Mouse (Mus musculus): ENCODE data around the gene Ssr2. TPM values are rescaled to one million over a fixed set of nuclear protein-coding genes. Genes with fewer than 3 reads are reported as not detected.

The Ssr2 gene
- polyA plus RNA-seq, 1 experiment from 2014 or later = 135 TPM

DNA sequence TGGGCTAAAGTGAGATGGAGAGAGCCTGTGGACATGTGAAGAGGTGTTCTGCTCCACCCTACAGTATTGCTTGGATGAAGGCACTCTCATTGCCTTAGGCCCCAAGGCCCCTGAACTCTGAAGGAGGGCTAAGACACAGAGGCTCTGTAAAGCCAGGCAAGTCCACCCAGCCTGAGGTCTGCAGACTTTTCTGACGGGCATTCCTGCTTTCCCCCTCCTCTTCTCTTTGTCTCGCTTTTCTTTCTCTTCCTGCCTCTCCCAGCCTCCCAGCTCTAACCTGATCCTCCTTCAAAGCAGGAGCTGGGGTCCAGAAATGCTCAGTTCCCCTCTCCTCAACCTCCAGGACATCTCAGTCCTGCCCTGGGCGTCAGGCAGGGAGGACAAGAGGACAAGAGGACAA, 40.7 kb upstream of the Ssr2 start:
- Histone ChIP-seq H3K27me3 (no peaks in the 10 kb centered on the region), H3K36me3 (replicated peaks) (peaks cover 47% of the 10 kb centered on the region), H3K4me3 (replicated peaks) (peak overlapping the region; percentile 93), H3K9me3 (no peaks in the 10 kb centered on the region), H3K27ac (peak overlapping the region; percentile 99), H3K4me2 (peak overlapping the region; percentile 93), H3K9ac (peak overlapping the region; percentile 99), H3K4me1 (peaks cover 63% of the 10 kb centered on the region)
- ATAC-seq (ENCODE audit: low FRiP score) = no peak
- 0% methylated on average over 3 of the region's 3 CpGs for WGBS

DNA sequence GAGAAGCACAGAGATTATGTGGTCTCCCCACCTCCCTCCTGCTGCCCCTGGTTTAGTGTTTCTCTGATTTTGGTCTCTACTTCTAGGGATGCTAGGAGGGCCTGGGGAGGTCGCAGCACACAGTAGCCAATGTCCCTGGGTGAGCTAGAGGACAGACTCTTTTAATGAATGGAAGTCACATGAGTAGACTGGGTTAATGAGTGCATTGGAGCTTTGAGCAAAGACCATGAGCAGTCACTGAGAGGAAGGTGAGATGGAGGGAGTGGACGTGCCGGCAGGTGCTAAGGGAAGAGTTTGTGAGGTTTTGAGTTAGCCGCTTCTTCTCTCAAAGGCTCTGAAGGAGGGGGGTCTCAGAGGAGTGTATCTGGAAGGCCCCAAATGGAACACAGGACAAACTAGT, 40.1 kb upstream of the Ssr2 start:
- Histone ChIP-seq H3K4me2 (peak overlapping the region; percentile 93), H3K36me3 (replicated peaks) (peaks cover 52% of the 10 kb centered on the region), H3K4me3 (replicated peaks) (peak overlapping the region; percentile 93), H3K27me3 (no peaks in the 10 kb centered on the region), H3K9ac (peak overlapping the region; percentile 99), H3K9me3 (no peaks in the 10 kb centered on the region), H3K4me1 (peaks cover 63% of the 10 kb centered on the region), H3K27ac (peak overlapping the region; percentile 99)
- WGBS = 20% methylated on average over 4 of the region's 4 CpGs
- ATAC-seq (ENCODE audit: low FRiP score) = no peak

DNA sequence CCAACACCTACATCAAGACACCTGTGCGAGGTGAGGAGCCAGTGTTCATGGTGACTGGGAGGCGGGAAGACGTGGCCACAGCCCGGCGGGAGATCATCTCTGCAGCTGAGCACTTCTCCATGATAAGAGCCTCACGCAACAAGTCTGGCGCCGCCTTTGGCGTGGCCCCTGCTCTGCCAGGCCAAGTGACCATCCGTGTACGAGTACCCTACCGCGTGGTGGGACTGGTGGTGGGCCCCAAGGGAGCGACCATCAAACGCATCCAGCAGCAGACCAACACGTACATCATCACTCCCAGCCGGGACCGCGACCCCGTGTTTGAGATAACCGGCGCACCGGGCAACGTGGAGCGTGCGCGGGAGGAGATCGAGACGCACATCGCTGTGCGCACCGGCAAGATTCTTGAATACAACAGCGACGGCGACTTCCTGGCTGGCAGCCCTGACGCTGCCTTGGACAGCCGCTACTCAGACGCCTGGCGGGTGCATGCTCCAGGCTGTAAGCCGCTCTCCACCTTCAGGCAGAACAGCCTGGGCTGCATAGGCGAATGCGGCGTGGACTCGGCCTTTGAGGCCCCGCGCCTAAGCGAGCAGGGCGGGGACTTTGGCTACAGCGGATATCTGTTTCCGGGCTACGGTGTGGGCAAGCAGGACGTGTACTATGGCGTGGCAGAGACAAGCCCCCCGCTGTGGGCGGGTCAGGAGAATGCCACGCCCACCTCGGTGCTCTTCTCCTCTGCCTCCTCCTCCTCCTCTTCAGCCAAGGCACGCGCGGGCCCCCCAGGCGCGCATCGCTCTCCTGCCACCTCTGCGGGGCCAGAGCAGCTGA, 39.4 kb upstream of the Ssr2 start:
- WGBS = 6% methylated on average over 63 of the region's 64 CpGs
- H3K4me2 ChIP-seq = peak overlapping the region; percentile 93
- H3K36me3 ChIP-seq (replicated peaks) = peaks cover 60% of the 10 kb centered on the region
- H3K9me3 ChIP-seq = no peaks in the 10 kb centered on the region
- peak overlapping the region; percentile 93 for H3K4me3 ChIP-seq (replicated peaks)
- peaks cover 69% of the 10 kb centered on the region for H3K4me1 ChIP-seq
- H3K27ac ChIP-seq = peak overlapping the region; percentile 99
- no peak for ATAC-seq (ENCODE audit: low FRiP score)
- H3K27me3 ChIP-seq = no peaks in the 10 kb centered on the region
- H3K9ac ChIP-seq = peak overlapping the region; percentile 99

DNA sequence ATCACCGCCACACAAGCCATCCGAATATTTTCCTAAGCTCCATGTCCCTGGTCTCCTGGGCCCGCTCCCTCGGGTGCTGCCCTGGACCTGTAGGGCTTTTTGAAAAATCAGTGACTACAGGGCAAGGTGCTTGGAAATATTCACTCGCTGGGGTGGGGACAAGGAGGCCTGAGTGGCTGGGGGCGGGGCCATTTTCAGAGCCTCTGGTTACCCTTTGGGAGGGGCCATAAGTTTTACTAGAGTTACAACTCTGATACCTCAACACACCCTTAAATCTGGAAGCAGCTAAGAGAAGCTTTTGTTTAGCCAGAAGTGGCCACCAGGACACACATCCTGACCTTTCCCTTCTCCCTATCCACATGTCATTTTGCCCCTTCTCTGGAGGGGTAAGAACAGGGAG, 38.5 kb upstream of the Ssr2 start:
- ATAC-seq (ENCODE audit: low FRiP score) = no peak
- 51% methylated on average over 6 of the region's 6 CpGs for WGBS
- Histone ChIP-seq H3K9me3 (no peaks in the 10 kb centered on the region), H3K9ac (peak overlapping the region; percentile 99), H3K27me3 (no peaks in the 10 kb centered on the region), H3K36me3 (replicated peaks) (peaks cover 63% of the 10 kb centered on the region), H3K27ac (peak overlapping the region; percentile 99), H3K4me2 (peak overlapping the region; percentile 93), H3K4me1 (peaks cover 78% of the 10 kb centered on the region), H3K4me3 (replicated peaks) (peak overlapping the region; percentile 93)

DNA sequence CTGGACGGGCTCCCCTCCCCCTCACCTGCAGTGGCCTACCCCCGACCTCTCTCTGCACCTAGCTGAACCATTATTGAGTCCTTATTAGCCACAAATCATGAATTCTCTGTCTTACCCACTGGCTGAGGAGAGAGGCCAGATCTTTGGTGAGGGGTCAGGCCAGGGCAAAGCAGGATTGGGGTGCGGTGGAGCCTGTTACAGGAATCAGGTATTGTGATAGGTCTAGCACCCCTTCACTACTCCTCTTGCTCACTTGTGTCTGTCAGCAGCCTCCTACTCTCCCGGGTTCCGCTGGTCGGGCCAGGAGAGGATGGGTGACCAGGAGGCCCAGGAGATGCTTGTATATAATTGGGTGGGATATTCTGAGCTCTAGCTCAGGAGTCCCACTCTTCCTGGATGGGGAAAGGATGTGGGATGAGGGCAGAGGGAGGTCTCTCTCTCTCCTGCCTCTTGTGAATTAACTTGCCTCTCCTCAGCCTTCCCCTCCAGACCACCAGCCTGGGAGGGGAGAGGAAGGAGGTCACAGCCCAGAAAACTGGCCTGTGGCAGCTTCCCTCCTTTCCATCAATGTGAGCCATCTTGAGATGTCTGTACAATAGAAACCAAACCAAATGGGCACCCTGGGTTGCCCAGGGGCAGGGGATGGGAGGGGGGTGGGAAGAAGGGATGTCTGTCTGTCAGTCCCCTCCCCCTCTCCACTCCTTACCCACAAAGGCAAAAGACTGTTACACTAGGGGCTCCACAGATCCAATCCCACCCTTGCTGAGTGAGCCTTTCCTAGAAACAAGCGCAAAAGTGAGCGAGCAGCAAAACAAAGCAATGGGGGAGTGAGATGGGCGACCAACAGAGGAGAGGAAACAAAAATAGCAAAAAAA, 37.2 kb upstream of the Ssr2 start:
- H3K9me3 ChIP-seq = no peaks in the 10 kb centered on the region
- ATAC-seq (ENCODE audit: low FRiP score) = peak; percentile 31; the same call in 1 of the 2 replicates
- H3K9ac ChIP-seq = peak overlapping the region; percentile 99
- H3K4me3 ChIP-seq (replicated peaks) = peak overlapping the region; percentile 10; the same call in 1 of the 2 replicates
- H3K27me3 ChIP-seq = no peaks in the 10 kb centered on the region
- peaks cover 63% of the 10 kb centered on the region for H3K36me3 ChIP-seq (replicated peaks)
- peak overlapping the region; percentile 99 for H3K27ac ChIP-seq
- 2% methylated on average over 9 of the region's 9 CpGs for WGBS
- peak overlapping the region; percentile 93 for H3K4me2 ChIP-seq
- peaks cover 78% of the 10 kb centered on the region for H3K4me1 ChIP-seq

DNA sequence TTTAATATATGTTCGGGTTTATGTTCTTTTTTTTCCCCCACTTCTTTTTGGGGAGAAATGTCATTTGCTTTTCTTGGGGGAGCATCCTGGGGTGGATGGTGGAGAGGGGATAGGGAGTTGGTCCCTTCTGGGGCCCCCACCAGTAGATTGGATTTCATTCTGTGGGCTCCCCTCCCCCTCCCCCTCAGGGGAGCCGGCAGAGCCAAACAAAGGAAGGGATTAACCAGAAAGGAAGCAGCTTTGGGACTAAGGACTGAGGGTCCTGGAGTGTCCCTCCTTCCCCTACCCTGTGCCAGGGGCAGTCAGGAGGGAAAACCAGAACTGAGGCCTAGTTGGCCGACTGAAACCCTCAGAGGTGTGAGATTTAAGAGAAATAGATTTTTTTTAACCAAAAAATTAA, 36.3 kb upstream of the Ssr2 start:
- 0% methylated on average over 3 of the region's 3 CpGs for WGBS
- peaks cover 75% of the 10 kb centered on the region for H3K4me1 ChIP-seq
- peak overlapping the region; percentile 33; the same call in 1 of the 2 replicates for H3K4me2 ChIP-seq
- H3K27ac ChIP-seq = peak overlapping the region; percentile 70
- peak; percentile 45 for ATAC-seq (ENCODE audit: low FRiP score)
- peak overlapping the region; percentile 48; the same call in 1 of the 2 replicates for H3K9ac ChIP-seq
- H3K9me3 ChIP-seq = no peaks in the 10 kb centered on the region
- no peaks in the 10 kb centered on the region for H3K27me3 ChIP-seq
- H3K4me3 ChIP-seq (replicated peaks) = 0 out of 2 replicates have a peak overlapping the region, but pooled peaks have one; percentile 14
- peaks cover 63% of the 10 kb centered on the region for H3K36me3 ChIP-seq (replicated peaks)

DNA sequence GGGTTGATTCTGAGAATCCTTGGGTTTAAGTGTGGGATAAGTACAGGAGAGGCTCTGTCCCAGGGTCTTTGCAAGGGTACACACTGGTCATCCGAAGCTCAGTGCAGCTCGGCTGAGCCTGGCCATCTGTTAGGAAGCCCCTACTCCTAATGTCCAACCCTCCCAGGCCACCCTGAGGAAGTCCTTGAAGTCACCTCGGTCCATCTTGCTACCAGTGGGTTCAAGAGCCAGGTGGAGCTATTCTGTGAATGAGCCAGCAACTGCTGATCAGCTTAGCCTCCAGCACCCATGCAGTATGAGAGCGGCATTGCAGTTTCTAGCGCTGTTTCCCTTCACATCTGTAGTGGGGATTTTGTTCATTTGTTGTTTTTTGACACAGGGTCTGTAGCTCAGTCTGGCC, 35.6 kb upstream of the Ssr2 start:
- H3K9me3 ChIP-seq = no peaks in the 10 kb centered on the region
- peak overlapping the region; percentile 70 for H3K27ac ChIP-seq
- H3K4me2 ChIP-seq = peak overlapping the region; percentile 15; the same call in 1 of the 2 replicates
- H3K4me3 ChIP-seq (replicated peaks) = no peak overlapping the region
- no peak for ATAC-seq (ENCODE audit: low FRiP score)
- H3K9ac ChIP-seq = peak overlapping the region; percentile 40; the same call in 1 of the 2 replicates
- H3K4me1 ChIP-seq = peaks cover 74% of the 10 kb centered on the region
- no peaks in the 10 kb centered on the region for H3K27me3 ChIP-seq
- peaks cover 56% of the 10 kb centered on the region for H3K36me3 ChIP-seq (replicated peaks)
- WGBS = 47% methylated on average over 5 of the region's 5 CpGs

DNA sequence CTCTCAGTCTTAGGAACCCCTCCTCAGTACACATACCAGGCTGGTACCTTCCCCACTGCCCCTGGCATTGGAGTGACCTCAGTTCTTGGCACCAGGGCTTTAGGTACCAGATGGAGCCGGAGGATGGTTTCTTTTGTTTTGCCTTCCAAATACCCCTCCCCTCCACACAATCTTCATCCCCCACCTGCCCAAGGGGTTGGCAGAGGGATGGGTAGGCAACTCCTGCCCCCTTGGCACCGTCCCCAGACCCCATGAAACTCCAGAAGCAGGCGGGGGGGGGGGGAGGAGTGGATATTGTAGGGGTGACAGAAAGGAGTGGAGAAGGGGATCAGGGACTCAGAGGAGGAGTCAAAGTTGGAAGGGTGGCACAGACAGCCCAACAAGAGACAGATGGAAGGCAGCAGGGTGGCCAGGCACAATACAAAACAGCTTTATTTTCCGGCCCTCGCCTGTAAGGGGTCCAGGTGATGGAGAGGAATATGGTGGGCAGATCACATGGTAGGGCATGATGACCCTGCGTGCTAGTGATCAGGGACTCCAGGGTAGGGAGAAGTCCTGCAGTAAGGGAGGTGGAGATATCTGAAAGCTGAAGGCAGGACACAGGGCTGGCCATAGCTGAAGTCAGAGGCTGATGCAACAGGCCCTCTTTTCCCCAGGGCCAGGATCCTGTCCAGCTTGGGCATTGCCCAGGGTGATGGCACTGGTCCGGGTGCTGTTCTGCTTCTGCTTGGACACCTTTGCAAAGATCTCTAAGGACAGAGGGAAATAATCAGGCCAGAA, 33.9 kb upstream of the Ssr2 start:
- ATAC-seq (ENCODE audit: low FRiP score) = no peak
- Histone ChIP-seq H3K27me3 (no peaks in the 10 kb centered on the region), H3K27ac (peak overlapping the region; percentile 78), H3K4me1 (peaks cover 59% of the 10 kb centered on the region), H3K9me3 (no peaks in the 10 kb centered on the region), H3K4me2 (no peak overlapping the region), H3K36me3 (replicated peaks) (peaks cover 40% of the 10 kb centered on the region), H3K9ac (peak overlapping the region; percentile 30; the same call in 1 of the 2 replicates), H3K4me3 (replicated peaks) (no peak overlapping the region)
- 72% methylated on average over 7 of the region's 7 CpGs for WGBS

DNA sequence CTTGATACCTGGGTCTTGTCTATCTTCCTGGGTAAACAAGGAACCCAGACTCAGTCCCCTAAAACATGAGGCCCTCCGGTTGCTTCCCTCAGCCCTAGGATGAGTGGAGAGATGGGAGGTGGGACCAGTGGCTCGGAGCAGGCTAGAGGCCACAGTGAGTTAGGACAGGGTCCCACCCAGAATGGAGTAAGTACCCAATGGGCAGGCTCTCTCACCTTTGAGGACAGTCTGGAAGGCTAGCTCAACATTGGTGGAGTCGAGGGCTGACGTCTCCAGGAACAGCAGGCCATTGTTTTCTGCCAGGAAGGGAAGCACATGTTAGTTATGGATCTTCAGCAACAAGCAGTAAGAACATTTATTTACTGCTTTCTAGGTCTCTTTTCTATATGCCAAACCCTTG, 33.2 kb upstream of the Ssr2 start:
- Histone ChIP-seq H3K4me2 (no peak overlapping the region), H3K9ac (no peak overlapping the region), H3K27ac (peak overlapping the region; percentile 78), H3K27me3 (no peaks in the 10 kb centered on the region), H3K36me3 (replicated peaks) (peaks cover 34% of the 10 kb centered on the region), H3K4me3 (replicated peaks) (no peak overlapping the region), H3K4me1 (peaks cover 52% of the 10 kb centered on the region), H3K9me3 (no peaks in the 10 kb centered on the region)
- 78% methylated on average over 4 of the region's 4 CpGs for WGBS
- no peak for ATAC-seq (ENCODE audit: low FRiP score)

DNA sequence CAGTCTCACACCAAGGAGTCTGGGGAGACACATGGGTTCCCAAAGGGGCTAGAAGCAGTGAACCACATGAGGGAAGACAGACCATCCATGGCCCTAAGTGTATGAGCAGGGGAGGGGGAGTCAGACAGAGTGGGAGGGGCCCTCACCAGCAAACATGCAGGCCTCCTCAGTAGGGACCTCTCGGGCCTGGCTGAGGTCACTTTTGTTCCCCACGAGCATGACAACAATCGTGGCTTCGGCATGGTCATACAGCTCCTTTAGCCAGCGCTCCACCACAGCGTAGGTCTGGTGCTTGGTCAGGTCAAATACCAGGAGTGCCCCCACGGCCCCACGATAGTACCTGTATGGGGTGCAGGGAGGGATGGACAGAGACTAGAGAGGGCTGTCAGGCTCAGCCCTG, 32.5 kb upstream of the Ssr2 start:
- Histone ChIP-seq H3K27me3 (no peaks in the 10 kb centered on the region), H3K9ac (no peak overlapping the region), H3K4me3 (replicated peaks) (no peak overlapping the region), H3K9me3 (no peaks in the 10 kb centered on the region), H3K36me3 (replicated peaks) (peaks cover 27% of the 10 kb centered on the region), H3K4me1 (peaks cover 45% of the 10 kb centered on the region), H3K4me2 (no peak overlapping the region), H3K27ac (peak overlapping the region; percentile 46; the same call in 1 of the 2 replicates)
- no peak for ATAC-seq (ENCODE audit: low FRiP score)
- WGBS = 80% methylated on average over 8 of the region's 8 CpGs

DNA sequence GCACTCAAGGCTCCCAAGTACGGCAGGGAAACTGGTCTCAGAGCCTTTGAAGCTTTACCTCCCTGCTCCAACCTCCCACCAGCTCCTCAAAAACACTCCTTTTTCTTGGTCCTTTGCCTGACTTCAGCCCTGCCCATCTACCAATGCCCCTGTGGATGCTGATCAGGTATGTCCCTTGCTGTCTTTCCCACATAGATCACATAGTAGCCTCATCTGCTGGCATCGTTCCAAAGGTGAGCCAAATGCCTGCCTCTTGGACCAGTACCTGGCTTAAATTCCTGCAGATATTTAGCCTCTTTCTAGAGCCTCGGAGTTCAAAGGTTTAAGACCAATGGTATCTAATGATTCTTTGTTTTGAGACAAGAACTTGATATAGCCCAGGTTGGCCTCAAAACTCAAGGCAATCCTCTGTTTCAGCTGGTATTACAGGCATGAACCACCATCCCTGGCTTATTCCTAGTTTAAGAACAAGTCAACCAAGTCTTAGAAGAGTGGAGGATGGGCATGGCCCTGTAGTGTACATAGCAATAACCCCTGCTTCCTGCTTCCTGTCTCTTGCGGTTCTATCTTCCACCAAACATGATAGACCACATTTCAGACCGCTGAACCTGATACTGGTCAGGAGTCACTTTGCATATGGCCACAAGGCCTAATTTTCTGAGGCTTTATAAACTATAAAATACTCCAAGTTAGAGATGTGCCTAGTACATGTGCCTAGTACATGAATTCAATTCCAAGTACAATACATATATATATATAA, 31.8 kb upstream of the Ssr2 start:
- H3K4me1 ChIP-seq = peaks cover 39% of the 10 kb centered on the region
- no peaks in the 10 kb centered on the region for H3K27me3 ChIP-seq
- 0 out of 2 replicates have a peak overlapping the region, but pooled peaks have one; percentile 46 for H3K27ac ChIP-seq
- H3K4me2 ChIP-seq = no peak overlapping the region
- WGBS = 75% methylated on average over 5 of the region's 5 CpGs
- ATAC-seq (ENCODE audit: low FRiP score) = no peak
- H3K9me3 ChIP-seq = no peaks in the 10 kb centered on the region
- peaks cover 20% of the 10 kb centered on the region for H3K36me3 ChIP-seq (replicated peaks)
- H3K4me3 ChIP-seq (replicated peaks) = no peak overlapping the region
- H3K9ac ChIP-seq = no peak overlapping the region
